Mouse (Mus musculus) spleen, adult 2 months (tissue): ENCODE results near the gene Crybb2. TPM values are rescaled to one million over a fixed set of nuclear protein-coding genes. Genes with fewer than 3 reads are reported as not detected.
A peak's percentile ranks its signal among the peaks of the same experiment; 100 is the strongest.

Source experiments
- DNase-seq, 2 experiments: peaks; one replicate each; pipeline versions ENCODE4 v3.0.0 to v3.0.0-alpha.2; 2012 to 2021; ENCODE audit warnings: low spot score in 2 of 2, low read depth in 1 of 2
- H3K27ac ChIP-seq: fragments of 200-500 bp; 2 replicates; pipeline ENCODE4 v1.5.1; 2012; ENCODE audit warnings: low read length, inconsistent platforms; ENCODE audit not compliant: insufficient read depth
- H3K27me3 ChIP-seq: fragments of 200-500 bp; 2 replicates; pipeline ENCODE4 v1.6.1; 2012; ENCODE audit warnings: mild to moderate bottlenecking, moderate library complexity, low read length, inconsistent platforms; ENCODE audit not compliant: control insufficient read depth, insufficient read depth
- H3K36me3 ChIP-seq: fragments of 200-500 bp; 2 replicates; pipeline ENCODE4 v1.6.1; 2012; ENCODE audit warnings: mild to moderate bottlenecking, low read length, inconsistent platforms; ENCODE audit not compliant: control insufficient read depth, insufficient read depth
- H3K4me1 ChIP-seq: fragments of 200-500 bp; 2 replicates; pipeline ENCODE4 v1.6.1; 2011; ENCODE audit warnings: inconsistent platforms; ENCODE audit not compliant: control insufficient read depth, insufficient read depth, insufficient read length
- H3K4me3 ChIP-seq: fragments of 200-500 bp; 2 replicates; pipeline ENCODE4 v1.5.1; 2011; ENCODE audit warnings: mild to moderate bottlenecking, inconsistent platforms; ENCODE audit not compliant: insufficient read depth, insufficient read length; ENCODE audit errors: extremely low read depth
- CTCF ChIP-seq: fragments of 200-500 bp; IDR thresholded peaks from 2 replicates; pipeline ENCODE4 v1.5.1; 2011; ENCODE audit warnings: mild to moderate bottlenecking, inconsistent platforms; ENCODE audit not compliant: insufficient read depth, insufficient read length, insufficient replicate concordance; ENCODE audit errors: extremely low read depth
- POLR2A ChIP-seq: fragments of 200-500 bp; IDR thresholded peaks from 2 replicates; pipeline ENCODE4 v1.6.1; 2011; ENCODE audit warnings: low read depth, low read length, inconsistent platforms
- WGBS: fragments of 180-500 bp; shearing (Covaris S2); methylation state at CpG from one replicate; pipeline ENCODE4 v1.1.7; 2018; 5-methylcytosine and 5-hydroxymethylcytosine counted together
- polyA plus RNA-seq: library from polyadenylated mRNA; depleted of rRNA; stranded (reverse); fragments of >200 nt; gene quantifications from 2 replicates; pipeline ENCODE4 v1.2.3, GENCODE M21; 2012

The Crybb2 gene
- polyA plus RNA-seq, 1 experiment = not detected

- WGBS = 19% methylated on average over 10 of the region's 10 CpGs
- no peaks in the 10 kb centered on the region for H3K36me3 ChIP-seq
- H3K27ac ChIP-seq = no peak overlapping the region
- H3K4me1 ChIP-seq = peaks cover 3% of the 10 kb centered on the region; the same call in 1 of the 2 replicates
- H3K4me3 ChIP-seq = no peak overlapping the region
- H3K27me3 ChIP-seq = no peaks in the 10 kb centered on the region
- TF ChIP-seq CTCF (no peak), POLR2A (no peak)
- peak in 1 of 2 experiments; percentile 42 for DNase-seq
These were observed 34.5 kb downstream of the Crybb2 start for GRCm38 (mm10) chr5:113035094-113036047.

DNA sequence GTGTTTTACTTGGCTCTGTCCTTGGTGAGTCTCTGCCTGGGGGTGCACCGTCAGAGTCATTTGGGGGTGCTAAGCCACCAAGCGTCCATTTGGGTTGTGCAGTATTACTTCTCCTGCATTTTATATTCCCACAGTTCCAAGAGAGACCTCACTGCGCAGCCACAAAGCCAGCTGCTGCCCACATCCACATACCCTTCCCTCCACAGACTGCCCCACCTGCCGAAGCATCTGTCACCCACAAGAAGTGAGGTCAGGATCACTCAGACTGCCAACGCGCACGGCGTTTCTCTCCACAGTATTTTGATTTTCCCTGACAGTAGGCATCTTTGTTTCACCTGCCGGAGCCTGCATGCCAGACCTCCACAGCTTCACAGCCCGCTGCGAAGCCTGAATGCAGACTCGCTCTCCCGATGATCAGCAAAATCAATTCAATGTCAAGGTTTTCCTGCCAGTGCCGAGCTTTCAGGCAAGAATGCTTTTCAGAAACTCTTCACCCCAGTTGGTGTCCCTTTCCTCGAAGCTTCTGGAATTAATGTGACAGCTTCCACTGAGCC, 38.6 kb downstream of the Crybb2 start:
- DNase-seq = no peak
- WGBS = 73% methylated on average over 15 of the region's 15 CpGs
- H3K4me1 ChIP-seq = peaks cover 3% of the 10 kb centered on the region; the same call in 1 of the 2 replicates
- no peak for TF ChIP-seq POLR2A
- TF ChIP-seq CTCF = no peak
- H3K27ac ChIP-seq = no peak overlapping the region
- H3K36me3 ChIP-seq = no peaks in the 10 kb centered on the region
- H3K4me3 ChIP-seq = no peak overlapping the region
- H3K27me3 ChIP-seq = no peaks in the 10 kb centered on the region

DNA sequence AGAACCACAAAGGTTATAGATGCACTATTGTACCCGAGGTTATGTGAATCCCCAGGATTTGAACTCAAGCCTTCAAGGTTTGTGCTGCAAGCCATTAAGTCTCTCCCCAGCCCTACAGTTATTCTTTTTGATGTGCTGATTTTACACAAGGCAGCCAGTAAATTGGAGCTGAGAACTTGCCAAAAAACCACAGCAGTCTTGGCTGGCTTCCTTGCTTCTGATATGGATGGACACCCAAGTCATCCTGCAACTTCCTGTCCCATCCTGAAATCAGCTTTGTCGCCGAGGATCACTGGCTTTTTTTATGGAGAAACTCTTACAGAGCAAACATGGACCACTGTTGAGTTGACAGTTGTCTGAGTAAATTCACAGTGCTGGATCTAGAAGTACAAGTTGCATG, 39.8 kb downstream of the Crybb2 start:
- WGBS = 64% methylated on average over 3 of the region's 3 CpGs
- H3K27ac ChIP-seq = no peak overlapping the region
- no peaks in the 10 kb centered on the region for H3K36me3 ChIP-seq
- no peak overlapping the region for H3K4me3 ChIP-seq
- TF ChIP-seq POLR2A = no peak
- TF ChIP-seq CTCF = no peak
- no peaks in the 10 kb centered on the region for H3K27me3 ChIP-seq
- DNase-seq = no peak
- no peaks in the 10 kb centered on the region for H3K4me1 ChIP-seq

- Histone ChIP-seq H3K27ac (no peak overlapping the region), H3K4me3 (no peak overlapping the region)
- no peak for DNase-seq
These were observed 43.2 kb downstream of the Crybb2 start for GRCm38 (mm10) chr5:113026706-113027105.

DNA sequence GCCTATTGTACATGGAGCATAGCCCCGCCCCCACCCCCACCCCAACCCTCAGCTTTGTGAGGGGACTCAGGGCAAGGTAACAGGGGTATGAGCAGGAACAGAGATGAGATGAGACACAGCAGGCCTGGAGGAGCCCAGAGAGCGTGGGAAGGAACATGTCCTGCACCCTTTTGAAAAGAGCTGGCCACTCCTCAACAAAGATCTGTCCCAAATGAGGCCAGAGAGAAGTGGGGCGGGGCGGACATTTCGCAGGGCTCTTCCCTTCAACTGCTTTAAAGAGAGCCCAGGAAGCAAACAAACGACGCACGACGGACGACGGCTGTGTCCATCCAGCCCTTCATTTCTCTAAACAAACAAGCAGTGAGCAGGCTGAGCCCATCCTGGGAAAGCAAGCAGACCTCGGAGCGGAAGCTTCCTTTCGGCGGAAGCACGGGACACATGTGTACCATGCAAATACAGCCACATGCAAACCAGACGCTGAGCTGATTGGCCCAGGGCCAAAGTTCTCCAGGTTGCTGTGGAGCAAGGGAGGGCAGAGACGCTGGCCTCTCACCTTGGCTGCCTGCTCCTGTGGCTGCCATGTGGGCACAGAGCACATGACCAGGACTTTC, 45.7 kb downstream of the Crybb2 start:
- Histone ChIP-seq H3K27ac (no peak overlapping the region; the same call in 1 of the 2 replicates), H3K4me1 (peaks cover 4% of the 10 kb centered on the region; the same call in 1 of the 2 replicates), H3K36me3 (no peaks in the 10 kb centered on the region), H3K4me3 (no peak overlapping the region), H3K27me3 (no peaks in the 10 kb centered on the region)
- DNase-seq = peak; percentile 19 to 24
- 48% methylated on average over 18 of the region's 18 CpGs for WGBS
- no peak for TF ChIP-seq CTCF
- no peak for TF ChIP-seq POLR2A

More at GRCm38 (mm10) chr5:113026706-113027105, 43.2 kb downstream of the Crybb2 start:
- H3K4me1 ChIP-seq = peaks cover 4% of the 10 kb centered on the region; the same call in 1 of the 2 replicates
- WGBS = 60% methylated on average over 5 of the region's 5 CpGs
- no peaks in the 10 kb centered on the region for H3K27me3 ChIP-seq
- no peak for TF ChIP-seq CTCF
- TF ChIP-seq POLR2A = no peak
- no peaks in the 10 kb centered on the region for H3K36me3 ChIP-seq

DNA sequence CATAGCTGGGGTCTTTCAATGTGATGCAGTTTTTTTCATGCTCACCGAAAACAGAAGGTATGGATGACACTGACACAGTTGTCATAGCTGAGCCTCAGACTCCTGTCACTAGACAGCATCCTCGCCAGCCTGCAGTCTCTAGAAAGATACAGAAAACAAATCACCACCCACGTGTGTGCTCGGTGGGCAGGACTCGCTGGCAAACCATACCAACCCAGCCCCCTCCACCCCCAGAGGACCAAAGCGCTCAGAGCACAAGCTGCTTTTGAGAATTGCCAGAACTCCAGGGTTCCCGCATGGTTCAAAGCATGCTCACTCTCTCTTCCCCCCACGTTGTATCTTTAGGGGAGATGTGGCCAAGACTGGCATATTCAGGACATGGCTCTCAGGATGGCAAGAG, 51.7 kb downstream of the Crybb2 start:
- no peak for TF ChIP-seq POLR2A
- no peak for TF ChIP-seq CTCF
- no peak overlapping the region for H3K27ac ChIP-seq
- no peaks in the 10 kb centered on the region; the same call in 1 of the 2 replicates for H3K4me1 ChIP-seq
- H3K27me3 ChIP-seq = no peaks in the 10 kb centered on the region; the same call in 1 of the 2 replicates
- WGBS = 70% methylated on average over 8 of the region's 8 CpGs
- H3K36me3 ChIP-seq = no peaks in the 10 kb centered on the region
- no peak for DNase-seq
- H3K4me3 ChIP-seq = no peak overlapping the region
